Mouse (Mus musculus) macrophage (primary cell): Measurements from ENCODE around the gene Fgf15. TPM values are rescaled to one million over a fixed set of nuclear protein-coding genes. Genes with fewer than 3 reads are reported as not detected.

ENCODE experiments used
- H3K27ac ChIP-seq: fragments of 350-480 bp; formaldehyde crosslinking; 2 replicates; pipeline ENCODE4 v1.9.0; 2021
- H3K36me3 ChIP-seq: fragments of 350-480 bp; formaldehyde crosslinking; 2 replicates; pipeline ENCODE4 v1.9.0; 2021; ENCODE audit errors: inconsistent target
- H3K4me3 ChIP-seq: fragments of 350-480 bp; formaldehyde crosslinking; 2 replicates; pipeline ENCODE4 v1.9.0; 2021; ENCODE audit errors: inconsistent target
- H3K79me2 ChIP-seq: fragments of 350-480 bp; formaldehyde crosslinking; 2 replicates; pipeline ENCODE4 v1.9.0; 2021; ENCODE audit errors: inconsistent target
- WGBS: methylation state at CpG from one replicate; pipeline ENCODE4 v1.1.7; 2026; ENCODE audit warnings: inconsistent platforms; ENCODE audit not compliant: missing documents; 5-methylcytosine and 5-hydroxymethylcytosine counted together
- polyA plus RNA-seq: library from polyadenylated mRNA; stranded (reverse); fragments of 250-400 nt; gene quantifications from 3 replicates; pipeline ENCODE4 v1.2.4, GENCODE M21; 2018; ENCODE audit warnings: inconsistent platforms

The Fgf15 gene
- polyA plus RNA-seq, 1 experiment from 2014 or later, result not detected

GRCm38 (mm10) chr7:144906708-144907397, 10.5 kb downstream of the Fgf15 start:
- H3K4me3 ChIP-seq, result no peak overlapping the region
- H3K27ac ChIP-seq, result no peak overlapping the region
- H3K79me2 ChIP-seq, result no peaks in the 10 kb centered on the region
- H3K36me3 ChIP-seq, result no peaks in the 10 kb centered on the region
- 16% methylated on average over 28 of the region's 28 CpGs for WGBS

DNA sequence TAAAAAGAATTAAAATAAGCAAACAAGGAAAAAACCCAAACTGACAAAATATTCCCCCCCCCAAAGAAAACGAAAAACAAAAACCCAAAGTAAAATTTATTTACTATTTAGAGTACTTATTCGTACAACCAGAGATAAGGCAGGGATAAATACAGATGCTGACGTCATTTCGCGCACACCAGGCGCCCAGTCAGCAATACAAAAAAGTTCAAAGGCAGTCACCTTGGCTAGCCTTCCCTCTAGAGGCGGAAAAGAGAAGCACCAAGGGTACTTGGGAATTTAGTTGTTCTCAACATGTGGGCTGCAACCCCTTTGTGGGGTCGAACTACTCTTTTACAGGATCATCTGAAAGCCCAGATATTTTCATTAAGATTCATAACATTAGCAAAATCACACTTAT, 11.5 kb downstream of the Fgf15 start:
- no peak overlapping the region for H3K27ac ChIP-seq
- no peaks in the 10 kb centered on the region for H3K79me2 ChIP-seq
- 12% methylated on average over 8 of the region's 8 CpGs for WGBS
- H3K36me3 ChIP-seq, result no peaks in the 10 kb centered on the region
- H3K4me3 ChIP-seq, result no peak overlapping the region

DNA sequence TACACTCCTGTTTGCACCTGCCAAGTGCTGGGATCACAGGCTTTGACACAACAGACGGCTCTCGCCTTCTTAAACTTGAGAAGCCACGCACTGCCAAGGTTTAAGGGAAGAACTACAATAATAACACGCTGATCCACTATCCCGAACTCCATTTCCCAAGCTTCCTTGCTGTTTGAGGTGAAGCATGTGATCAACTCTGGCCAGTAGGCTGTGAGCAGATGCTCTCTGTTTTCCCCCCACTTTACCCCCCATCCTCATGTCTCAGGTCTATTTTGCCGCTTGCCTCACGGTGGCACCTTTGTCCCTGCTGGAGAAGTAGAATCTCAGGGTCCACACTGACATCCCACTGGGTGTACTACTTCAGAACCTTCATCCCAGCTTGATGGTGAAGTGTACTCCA, 12.4 kb downstream of the Fgf15 start:
- WGBS, result 75% methylated on average over 7 of the region's 7 CpGs
- Histone ChIP-seq H3K4me3 (no peak overlapping the region), H3K79me2 (no peaks in the 10 kb centered on the region), H3K27ac (no peak overlapping the region), H3K36me3 (no peaks in the 10 kb centered on the region)

DNA sequence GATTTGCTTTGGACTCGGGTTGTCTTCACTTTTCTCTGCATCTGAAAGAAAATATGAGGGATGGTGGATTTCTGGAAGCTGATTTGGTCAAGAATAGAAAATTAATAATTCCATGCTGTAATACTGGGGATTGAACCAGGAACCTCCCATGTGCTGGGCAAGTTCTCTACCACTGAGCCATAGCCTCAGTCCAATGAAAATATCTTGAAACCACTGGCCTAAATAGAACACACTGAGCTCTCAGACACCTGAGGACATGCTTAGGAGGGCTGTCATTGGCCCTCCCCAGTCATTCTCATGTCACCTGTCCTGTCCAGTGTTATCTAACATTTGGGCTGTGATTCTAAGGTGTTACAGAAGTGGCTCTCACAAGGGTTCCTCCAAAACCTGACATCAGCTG, 14.8 kb downstream of the Fgf15 start:
- Histone ChIP-seq H3K27ac (no peak overlapping the region), H3K36me3 (no peaks in the 10 kb centered on the region), H3K4me3 (no peak overlapping the region), H3K79me2 (peaks cover 11% of the 10 kb centered on the region)
- WGBS, result 90% methylated on average over 1 of the region's 1 CpGs

- Histone ChIP-seq H3K27ac (no peak overlapping the region), H3K79me2 (peaks cover 23% of the 10 kb centered on the region), H3K36me3 (peaks cover 2% of the 10 kb centered on the region; the same call in 1 of the 2 replicates), H3K4me3 (no peak overlapping the region)
- 97% methylated on average over 3 of the region's 4 CpGs for WGBS
Observed at GRCm38 (mm10) chr7:144912897-144913296, 16.6 kb downstream of the Fgf15 start.

DNA sequence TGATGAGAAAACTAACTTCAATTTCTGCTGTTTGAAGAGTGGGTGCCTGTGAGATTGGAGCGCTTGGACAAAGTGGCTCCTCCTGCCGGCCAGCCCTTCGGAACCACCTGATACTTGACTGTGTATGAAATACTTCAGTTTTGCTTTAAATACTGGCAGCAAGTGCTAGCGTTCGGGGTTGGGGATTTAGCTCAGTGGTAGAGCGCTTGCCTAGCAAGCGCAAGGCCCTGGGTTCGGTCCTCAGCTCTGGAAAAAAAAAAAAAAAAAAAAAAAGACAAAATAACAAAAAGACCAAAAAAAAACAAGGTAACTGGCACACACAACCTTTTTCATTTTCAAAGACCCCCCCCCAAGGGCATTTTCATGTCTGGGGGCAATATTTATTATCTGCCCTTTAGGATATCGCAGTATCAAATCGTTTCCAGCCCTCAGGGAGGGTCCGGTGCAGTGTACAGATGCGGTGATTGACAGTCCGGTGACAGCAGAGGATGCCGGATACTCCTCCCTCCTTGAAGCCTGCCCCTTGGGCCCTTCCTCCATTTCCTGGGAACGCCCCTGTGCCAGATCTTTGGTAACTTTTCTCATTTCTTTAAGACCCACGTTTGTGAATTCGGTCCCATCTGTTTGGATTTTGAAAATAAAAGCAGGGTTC, 18.1 kb downstream of the Fgf15 start:
- Histone ChIP-seq H3K27ac (peak overlapping the region; percentile 61), H3K36me3 (peaks cover 17% of the 10 kb centered on the region; the same call in 1 of the 2 replicates), H3K4me3 (peak overlapping the region; percentile 98), H3K79me2 (peaks cover 23% of the 10 kb centered on the region)
- 4% methylated on average over 12 of the region's 17 CpGs for WGBS

DNA sequence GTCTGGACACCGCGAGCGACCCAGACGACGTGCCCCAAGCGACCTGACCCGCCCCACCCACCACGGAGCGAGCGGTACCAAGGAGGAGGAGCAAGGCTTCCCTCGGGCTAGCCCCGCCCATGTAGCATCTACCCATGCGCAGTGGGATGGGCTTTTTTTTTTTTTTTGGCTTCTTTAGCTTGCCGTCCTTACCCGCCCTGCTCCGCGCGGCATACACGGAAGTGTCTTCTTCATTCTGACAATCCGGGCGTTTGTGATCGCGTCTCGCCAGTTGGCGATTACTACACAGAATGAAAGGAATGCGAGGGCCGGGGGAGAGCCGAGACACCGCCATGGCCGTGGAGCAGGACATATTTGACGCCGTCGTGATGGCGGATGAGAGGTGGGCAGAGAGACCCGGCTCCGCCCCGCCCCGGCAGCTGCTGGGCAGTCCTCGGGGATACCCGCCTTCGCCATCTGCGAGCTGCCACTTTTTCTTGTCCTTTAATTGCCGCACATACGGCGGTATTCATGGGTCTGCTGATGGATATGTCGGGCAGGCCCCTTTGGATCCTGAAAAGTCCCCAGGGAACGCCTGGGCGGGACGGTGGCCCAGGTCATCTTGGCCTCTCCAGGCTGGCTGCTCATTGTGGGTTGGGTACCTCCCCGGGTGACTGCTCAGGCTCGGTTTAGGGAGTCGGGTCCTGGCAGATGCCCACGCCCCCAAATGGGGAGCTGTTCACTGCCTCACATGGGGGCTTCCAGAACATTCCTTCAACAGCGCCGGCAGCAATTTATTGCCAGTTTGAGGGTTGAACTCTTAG, 18.8 kb downstream of the Fgf15 start, which contains the start of gene LTO1:
Gene LTO1, plus strand, starts transcription at position 153 of the 803 bp plus-strand sequence.
- Histone ChIP-seq H3K4me3 (peak within 1 kb of the TSS; percentile 98), H3K79me2 (peaks cover 23% of the 10 kb centered on the region), H3K27ac (peak within 1 kb of the TSS; percentile 61), H3K36me3 (peaks cover 24% of the 10 kb centered on the region; the same call in 1 of the 2 replicates)
- 2% methylated on average over 54 of the region's 55 CpGs for WGBS

GRCm38 (mm10) chr7:144918823-144919222, 22.5 kb downstream of the Fgf15 start:
- H3K36me3 ChIP-seq, result peaks cover 33% of the 10 kb centered on the region; the same call in 1 of the 2 replicates
- H3K4me3 ChIP-seq, result no peak overlapping the region
- no peak overlapping the region for H3K27ac ChIP-seq
- WGBS, result 93% methylated on average over 1 of the region's 1 CpGs
- H3K79me2 ChIP-seq, result peaks cover 23% of the 10 kb centered on the region

- no peak overlapping the region for H3K27ac ChIP-seq
- no peaks in the 10 kb centered on the region for H3K79me2 ChIP-seq
- no peak overlapping the region for H3K4me3 ChIP-seq
- 95% methylated on average over 2 of the region's 2 CpGs for whole genome bisulfite sequencing
- peaks cover 13% of the 10 kb centered on the region; the same call in 1 of the 2 replicates for H3K36me3 ChIP-seq
Observed at GRCm38 (mm10) chr7:144927591-144927990, 31.3 kb downstream of the Fgf15 start.

- Histone ChIP-seq H3K4me3 (no peak overlapping the region), H3K36me3 (peaks cover 13% of the 10 kb centered on the region; the same call in 1 of the 2 replicates), H3K27ac (no peak overlapping the region), H3K79me2 (no peaks in the 10 kb centered on the region)
- 95% methylated on average over 4 of the region's 4 CpGs for WGBS
Observed at GRCm38 (mm10) chr7:144928009-144928888, 31.9 kb downstream of the Fgf15 start.

GRCm38 (mm10) chr7:144928889-144929210, 32.5 kb downstream of the Fgf15 start:
- peaks cover 3% of the 10 kb centered on the region; the same call in 1 of the 2 replicates for H3K79me2 ChIP-seq
- peaks cover 17% of the 10 kb centered on the region; the same call in 1 of the 2 replicates for H3K36me3 ChIP-seq
- 91% methylated on average over 6 of the region's 6 CpGs for WGBS
- H3K27ac ChIP-seq, result no peak overlapping the region
- no peak overlapping the region for H3K4me3 ChIP-seq

GRCm38 (mm10) chr7:144929506-144929905, 33.2 kb downstream of the Fgf15 start:
- H3K27ac ChIP-seq, result no peak overlapping the region
- peaks cover 22% of the 10 kb centered on the region; the same call in 1 of the 2 replicates for H3K36me3 ChIP-seq
- H3K4me3 ChIP-seq, result no peak overlapping the region
- H3K79me2 ChIP-seq, result peaks cover 9% of the 10 kb centered on the region
- WGBS, result 95% methylated on average over 8 of the region's 8 CpGs

GRCm38 (mm10) chr7:144929931-144930330, 33.6 kb downstream of the Fgf15 start:
- peaks cover 27% of the 10 kb centered on the region for H3K36me3 ChIP-seq
- no peak overlapping the region for H3K4me3 ChIP-seq
- 95% methylated on average over 5 of the region's 5 CpGs for WGBS
- H3K27ac ChIP-seq, result no peak overlapping the region
- H3K79me2 ChIP-seq, result peaks cover 13% of the 10 kb centered on the region

- Histone ChIP-seq H3K4me3 (no peak overlapping the region), H3K27ac (peak overlapping the region; percentile 46), H3K36me3 (peaks cover 32% of the 10 kb centered on the region), H3K79me2 (peaks cover 32% of the 10 kb centered on the region)
- WGBS, result 41% methylated on average over 3 of the region's 3 CpGs
Observed at GRCm38 (mm10) chr7:144931778-144932177, 35.4 kb downstream of the Fgf15 start.
